Mouse (Mus musculus): Measurements from ENCODE around the gene Gmeb2. TPM values are rescaled to one million over a fixed set of nuclear protein-coding genes. Genes with fewer than 3 reads are reported as not detected.
A peak's percentile ranks its signal among the peaks of the same experiment; 100 is the strongest.

Gmeb2 gene
- polyA plus RNA-seq, 1 experiment from 2014 or later, result 22.3 TPM

DNA sequence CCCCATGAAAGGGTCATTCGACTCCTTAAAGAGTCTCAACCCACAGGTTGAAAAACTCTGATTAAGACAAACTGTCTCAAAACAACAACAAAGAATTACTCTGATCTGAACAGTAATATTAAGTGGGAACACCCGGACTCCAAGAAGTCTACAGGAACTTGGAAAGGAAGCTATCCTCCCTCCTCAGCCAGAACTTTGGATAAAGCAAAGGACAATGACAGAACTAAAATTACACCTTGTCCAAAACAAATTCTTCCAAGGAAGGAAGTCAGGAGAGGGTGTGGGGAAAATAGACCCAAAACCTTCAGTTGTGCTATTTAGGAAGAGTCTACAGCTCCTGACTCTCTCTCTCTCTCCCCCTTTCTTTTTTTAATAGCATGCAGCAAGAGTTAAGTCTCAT is 15.7 kb downstream of the Gmeb2 start:
- 94% methylated on average over 2 of the region's 2 CpGs for WGBS
- Histone ChIP-seq H3K36me3 (replicated peaks) (peaks cover 57% of the 10 kb centered on the region), H3K27ac (no peak overlapping the region), H3K9ac (no peak overlapping the region), H3K9me3 (no peaks in the 10 kb centered on the region), H3K4me1 (no peaks in the 10 kb centered on the region), H3K27me3 (no peaks in the 10 kb centered on the region), H3K4me2 (no peak overlapping the region), H3K4me3 (replicated peaks) (no peak overlapping the region)
- no peak for ATAC-seq (ENCODE audit: low FRiP score)

DNA sequence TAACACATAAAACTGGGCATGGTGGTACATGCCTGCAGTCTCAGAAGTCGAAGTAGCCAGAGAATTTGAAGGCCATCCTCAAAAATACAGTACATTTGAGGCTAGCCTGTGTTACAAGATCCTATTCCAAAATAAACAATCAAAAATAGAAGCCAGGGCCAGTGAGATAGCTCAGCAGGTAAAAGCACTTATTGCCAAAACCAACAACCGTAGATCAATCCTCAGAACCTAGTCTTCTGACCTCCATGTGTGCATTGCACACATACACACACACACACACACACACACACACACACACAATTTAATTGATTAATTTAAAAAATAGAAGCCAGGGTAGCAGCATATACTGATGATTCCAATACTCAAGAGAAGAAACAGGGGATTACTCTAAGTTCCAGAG is 21.0 kb downstream of the Gmeb2 start:
- Histone ChIP-seq H3K4me2 (no peak overlapping the region), H3K27me3 (no peaks in the 10 kb centered on the region), H3K36me3 (replicated peaks) (peaks cover 65% of the 10 kb centered on the region), H3K4me1 (no peaks in the 10 kb centered on the region), H3K27ac (no peak overlapping the region), H3K9me3 (no peaks in the 10 kb centered on the region), H3K9ac (no peak overlapping the region), H3K4me3 (replicated peaks) (no peak overlapping the region)
- 96% methylated on average over 2 of the region's 2 CpGs for WGBS
- ATAC-seq (ENCODE audit: low FRiP score), result no peak

DNA sequence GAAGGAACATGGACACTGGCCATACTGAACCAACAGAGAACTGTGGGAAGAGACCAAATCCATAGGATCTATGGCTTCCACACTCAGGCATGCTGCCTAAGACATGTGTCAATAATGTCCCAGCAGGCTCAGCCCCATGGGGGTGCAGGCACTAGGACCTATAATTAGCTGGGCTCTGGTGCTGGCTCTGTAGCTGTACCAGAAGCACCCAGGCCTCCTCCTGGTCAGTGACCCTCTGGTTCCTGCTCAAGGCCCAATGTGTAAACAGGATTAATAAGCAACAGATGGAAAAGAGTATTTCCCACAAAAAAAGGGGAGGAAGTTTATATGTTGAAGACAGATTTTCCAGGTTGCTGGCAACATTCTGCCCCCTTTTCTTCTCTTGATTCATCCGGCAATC is 34.6 kb downstream of the Gmeb2 start:
- no peak for ATAC-seq (ENCODE audit: low FRiP score)
- Histone ChIP-seq H3K9ac (no peak overlapping the region), H3K4me3 (replicated peaks) (no peak overlapping the region), H3K4me1 (no peaks in the 10 kb centered on the region), H3K4me2 (no peak overlapping the region), H3K27ac (no peak overlapping the region), H3K27me3 (no peaks in the 10 kb centered on the region), H3K9me3 (no peaks in the 10 kb centered on the region), H3K36me3 (replicated peaks) (peaks cover 67% of the 10 kb centered on the region)
- 61% methylated on average over 1 of the region's 1 CpGs for WGBS

DNA sequence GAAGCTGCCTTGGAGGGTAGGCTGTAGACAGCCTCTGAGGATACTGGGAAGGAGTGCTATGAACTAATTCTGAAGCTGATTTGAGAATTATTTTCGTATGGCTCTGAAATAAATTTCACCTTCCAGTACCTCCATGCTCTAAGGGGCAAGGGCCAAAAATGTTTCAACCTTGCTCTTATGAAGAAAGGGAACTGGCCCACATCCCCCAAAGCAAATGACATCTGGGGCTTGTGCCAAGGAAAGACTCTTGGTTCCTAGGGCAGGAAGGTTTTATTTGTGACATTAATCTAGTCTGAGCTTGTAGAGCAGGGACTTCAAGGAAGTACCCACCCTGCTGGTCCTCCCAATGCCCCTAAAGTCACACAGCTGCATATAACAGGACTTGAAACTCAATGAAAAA is 36.0 kb downstream of the Gmeb2 start:
- ATAC-seq (ENCODE audit: low FRiP score), result no peak
- H3K36me3 ChIP-seq (replicated peaks), result peaks cover 55% of the 10 kb centered on the region
- H3K4me1 ChIP-seq, result no peaks in the 10 kb centered on the region
- no peaks in the 10 kb centered on the region for H3K27me3 ChIP-seq
- H3K4me3 ChIP-seq (replicated peaks), result no peak overlapping the region
- H3K27ac ChIP-seq, result no peak overlapping the region
- H3K9me3 ChIP-seq, result no peaks in the 10 kb centered on the region
- no peak overlapping the region for H3K9ac ChIP-seq
- H3K4me2 ChIP-seq, result no peak overlapping the region
- 80% methylated on average over 1 of the region's 1 CpGs for WGBS

DNA sequence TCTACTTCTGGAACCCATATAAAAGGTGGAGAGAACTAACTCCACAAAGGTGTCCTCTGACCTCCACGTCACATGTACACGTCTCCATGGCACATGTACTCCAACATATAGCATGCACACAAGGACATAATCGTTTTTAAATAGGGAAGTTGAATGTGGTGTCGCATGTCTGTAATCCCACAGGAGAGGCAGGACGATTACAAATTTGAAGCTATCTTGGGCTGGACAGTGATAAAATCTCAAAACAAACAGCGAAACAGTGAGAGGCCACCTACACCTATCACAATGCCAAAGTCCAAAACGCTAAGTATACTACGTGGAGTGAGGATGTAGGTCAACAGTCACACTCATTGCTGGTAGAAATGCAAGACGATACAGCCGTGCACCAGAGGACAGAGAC is 38.6 kb downstream of the Gmeb2 start:
- no peak overlapping the region for H3K9ac ChIP-seq
- no peak overlapping the region for H3K27ac ChIP-seq
- peaks cover 33% of the 10 kb centered on the region for H3K36me3 ChIP-seq (replicated peaks)
- no peak overlapping the region for H3K4me2 ChIP-seq
- WGBS, result 91% methylated on average over 10 of the region's 10 CpGs
- no peak for ATAC-seq (ENCODE audit: low FRiP score)
- no peaks in the 10 kb centered on the region for H3K9me3 ChIP-seq
- H3K4me3 ChIP-seq (replicated peaks), result no peak overlapping the region
- no peaks in the 10 kb centered on the region for H3K27me3 ChIP-seq
- H3K4me1 ChIP-seq, result no peaks in the 10 kb centered on the region

DNA sequence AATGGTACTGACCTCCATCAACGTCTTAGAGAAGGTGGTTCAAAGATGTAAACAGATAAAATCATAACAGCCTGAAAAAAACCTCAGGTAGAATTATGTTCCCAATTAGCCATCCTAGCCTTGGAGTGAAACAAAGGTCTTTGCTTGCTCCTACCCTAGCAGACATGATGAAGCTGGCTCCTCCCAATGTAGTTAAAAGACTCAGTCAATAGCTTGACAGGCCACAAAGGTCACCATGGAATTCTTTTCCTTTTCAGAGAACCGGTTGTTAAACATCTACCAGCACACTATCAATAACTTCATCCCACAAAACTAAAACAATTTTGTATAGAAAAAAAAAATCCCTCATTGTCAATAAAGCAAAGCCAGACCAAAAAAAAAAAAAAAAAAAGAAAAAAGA is 42.8 kb downstream of the Gmeb2 start:
- WGBS, result 19% methylated on average over 2 of the region's 2 CpGs
- no peak overlapping the region for H3K27ac ChIP-seq
- no peak overlapping the region for H3K4me2 ChIP-seq

DNA sequence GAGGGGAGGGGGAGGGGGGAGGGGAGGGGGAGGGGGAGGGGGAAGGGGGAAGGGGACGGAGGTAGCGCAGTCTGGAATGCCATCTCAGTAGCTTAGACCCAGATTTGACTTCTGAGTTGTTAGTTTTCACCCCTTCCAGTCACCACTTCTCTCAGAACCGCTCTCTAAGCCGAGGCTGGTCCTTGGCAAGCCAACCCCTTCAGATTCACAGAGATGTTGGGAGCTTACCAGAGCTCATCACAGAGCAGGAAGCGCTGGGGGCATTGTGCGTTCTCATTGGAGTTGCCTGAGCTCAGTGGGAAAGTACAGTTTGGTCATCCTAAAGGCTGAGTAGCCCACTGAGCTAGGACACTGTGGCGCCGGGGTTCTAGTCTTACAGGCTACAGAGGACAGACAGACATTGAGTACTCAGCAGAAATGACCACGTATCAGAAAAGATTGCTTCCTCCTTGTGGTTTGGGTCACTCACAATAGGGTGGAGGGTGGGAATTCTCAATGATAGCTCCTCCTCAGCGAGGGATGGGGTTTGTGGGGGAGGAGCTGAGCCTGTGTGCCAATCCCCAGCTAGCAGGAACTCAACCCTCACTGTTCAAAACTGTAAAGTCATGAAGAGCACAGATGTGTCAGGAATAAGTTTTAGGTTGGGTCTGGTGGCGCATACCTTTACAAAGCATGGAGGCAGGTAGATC is 44.0 kb downstream of the Gmeb2 start:
- WGBS, result 36% methylated on average over 11 of the region's 11 CpGs
- ATAC-seq (ENCODE audit: low FRiP score), result no peak
- H3K4me3 ChIP-seq (replicated peaks), result no peak overlapping the region
- H3K4me2 ChIP-seq, result no peak overlapping the region
- no peak overlapping the region for H3K27ac ChIP-seq
- H3K27me3 ChIP-seq, result 0 out of 2 replicates have a peak, but pooled peaks cover 4% of the 10 kb centered on the region
- no peak overlapping the region for H3K9ac ChIP-seq
- no peaks in the 10 kb centered on the region for H3K9me3 ChIP-seq
- H3K4me1 ChIP-seq, result 0 out of 2 replicates have a peak, but pooled peaks cover 4% of the 10 kb centered on the region
- no peaks in the 10 kb centered on the region for H3K36me3 ChIP-seq (replicated peaks)

More for the DNA sequence above, 42.8 kb downstream of the Gmeb2 start:
- ATAC-seq (ENCODE audit: low FRiP score), result no peak
- H3K4me1 ChIP-seq, result 0 out of 2 replicates have a peak, but pooled peaks cover 4% of the 10 kb centered on the region
- H3K9ac ChIP-seq, result no peak overlapping the region
- no peaks in the 10 kb centered on the region for H3K36me3 ChIP-seq (replicated peaks)
- H3K4me3 ChIP-seq (replicated peaks), result no peak overlapping the region
- no peaks in the 10 kb centered on the region for H3K9me3 ChIP-seq
- 0 out of 2 replicates have a peak, but pooled peaks cover 4% of the 10 kb centered on the region for H3K27me3 ChIP-seq

DNA sequence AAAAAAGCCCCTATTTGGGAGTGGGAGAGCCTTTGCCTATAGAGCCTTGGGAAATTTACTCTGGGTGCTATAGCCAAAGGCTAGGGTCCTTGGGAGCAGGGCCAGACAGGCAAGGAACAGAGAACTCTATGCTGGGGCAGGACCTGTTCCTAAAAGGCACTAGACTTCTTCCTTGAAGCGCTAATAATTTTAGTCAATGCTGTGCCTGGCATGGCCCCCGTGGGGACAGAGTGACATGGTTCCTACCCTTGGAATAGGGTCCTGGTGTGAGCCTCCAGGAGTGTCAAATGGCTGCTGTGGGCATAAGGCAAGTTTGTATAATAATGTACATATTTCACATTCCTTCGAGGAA is 45.5 kb downstream of the Gmeb2 start:
- no peak for ATAC-seq (ENCODE audit: low FRiP score)
- H3K4me3 ChIP-seq (replicated peaks), result no peak overlapping the region
- no peak overlapping the region for H3K9ac ChIP-seq
- 78% methylated on average over 3 of the region's 3 CpGs for WGBS
- H3K4me2 ChIP-seq, result no peak overlapping the region; the same call in 1 of the 2 replicates
- H3K27ac ChIP-seq, result no peak overlapping the region
- 0 out of 2 replicates have a peak, but pooled peaks cover 4% of the 10 kb centered on the region for H3K4me1 ChIP-seq
- 0 out of 2 replicates have a peak, but pooled peaks cover 4% of the 10 kb centered on the region for H3K27me3 ChIP-seq
- H3K9me3 ChIP-seq, result no peaks in the 10 kb centered on the region
- no peaks in the 10 kb centered on the region for H3K36me3 ChIP-seq (replicated peaks)

DNA sequence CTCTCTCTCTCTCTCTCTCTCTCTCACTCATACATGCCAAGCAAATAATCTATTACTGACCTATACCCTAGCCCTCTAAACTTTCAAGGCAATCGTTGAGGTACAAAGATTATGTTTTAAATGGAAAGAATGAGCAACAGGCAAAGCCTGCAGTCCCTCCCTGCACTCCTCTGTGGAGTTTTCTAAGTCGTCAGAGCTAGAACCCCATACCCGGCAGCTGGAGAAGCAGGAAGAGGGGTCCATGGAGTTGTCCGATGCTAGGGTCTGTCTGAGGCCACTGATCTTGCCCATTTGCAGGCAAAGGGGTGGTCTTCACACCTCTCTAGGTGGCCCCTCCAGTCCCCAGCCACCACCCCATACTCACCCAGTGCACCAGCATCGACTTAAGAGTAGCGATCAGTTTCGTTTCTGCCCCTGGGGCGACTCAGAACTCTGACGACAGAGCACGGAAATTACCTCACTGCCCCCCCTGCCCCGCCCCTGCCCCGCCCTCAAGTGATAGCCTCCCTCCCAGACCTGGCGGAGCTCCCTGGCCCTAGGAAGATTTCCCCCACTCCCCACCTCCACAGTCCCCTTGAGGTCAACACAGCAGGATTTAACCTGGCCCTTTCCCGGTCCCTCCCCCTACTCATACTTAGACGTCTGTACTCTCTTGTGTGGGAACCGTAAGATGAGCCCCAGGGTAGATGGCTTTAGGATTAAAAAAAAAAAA is 46.1 kb downstream of the Gmeb2 start, which contains the start of gene Helz2:
Gene Helz2 (minus strand): TSS at position 426 of the 712 bp plus-strand sequence.
- no peak for ATAC-seq (ENCODE audit: low FRiP score)
- 15% methylated on average over 16 of the region's 16 CpGs for whole genome bisulfite sequencing
- peak within 1 kb of the TSS; percentile 49 for H3K4me2 ChIP-seq

DNA sequence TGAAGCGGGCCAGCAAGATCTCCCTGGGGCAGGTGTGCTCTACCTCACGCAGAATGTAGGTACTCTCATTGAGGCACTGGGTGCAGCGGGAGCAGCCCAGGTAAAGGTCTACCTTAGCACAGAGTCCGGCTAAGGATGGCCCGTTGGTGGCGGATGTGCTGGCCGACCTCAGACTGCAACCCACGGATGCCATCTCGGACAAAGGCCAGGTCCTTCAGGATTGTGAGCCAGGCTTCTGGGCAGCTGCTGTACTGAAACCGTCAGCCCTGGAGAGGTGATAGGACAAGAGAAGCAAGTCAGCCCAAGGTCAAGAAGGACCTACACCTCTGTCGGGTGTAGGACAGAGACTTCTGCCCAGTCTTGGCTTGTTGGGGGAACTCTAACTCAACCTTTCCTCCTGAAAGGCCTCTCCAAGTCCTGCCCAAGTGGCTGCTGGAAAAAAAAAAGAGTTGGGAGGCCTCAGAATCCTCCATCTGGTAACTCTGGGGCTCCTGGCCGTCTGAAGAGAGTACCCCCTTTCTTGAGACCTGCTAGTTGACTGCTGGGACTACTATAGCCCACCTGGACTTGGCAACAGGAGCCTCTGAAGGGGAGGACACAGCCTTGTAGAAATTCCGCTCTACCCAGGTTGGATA is 46.9 kb downstream of the Gmeb2 start:
- Histone ChIP-seq H3K4me3 (replicated peaks) (no peak overlapping the region), H3K9ac (no peak overlapping the region), H3K4me1 (0 out of 2 replicates have a peak, but pooled peaks cover 4% of the 10 kb centered on the region), H3K4me2 (no peak overlapping the region), H3K27me3 (0 out of 2 replicates have a peak, but pooled peaks cover 4% of the 10 kb centered on the region), H3K27ac (no peak overlapping the region), H3K9me3 (no peaks in the 10 kb centered on the region), H3K36me3 (replicated peaks) (no peaks in the 10 kb centered on the region)
- 92% methylated on average over 13 of the region's 13 CpGs for WGBS
- no peak for ATAC-seq (ENCODE audit: low FRiP score)

More for the DNA sequence above, 46.1 kb downstream of the Gmeb2 start, which contains the start of gene Helz2:
- Histone ChIP-seq H3K9me3 (no peaks in the 10 kb centered on the region), H3K27me3 (0 out of 2 replicates have a peak, but pooled peaks cover 4% of the 10 kb centered on the region), H3K4me3 (replicated peaks) (peak within 1 kb of the TSS; percentile 29), H3K27ac (no peak within 1 kb of the TSS), H3K4me1 (0 out of 2 replicates have a peak, but pooled peaks cover 4% of the 10 kb centered on the region), H3K36me3 (replicated peaks) (no peaks in the 10 kb centered on the region), H3K9ac (peak within 1 kb of the TSS; percentile 26; the same call in 1 of the 2 replicates)

DNA sequence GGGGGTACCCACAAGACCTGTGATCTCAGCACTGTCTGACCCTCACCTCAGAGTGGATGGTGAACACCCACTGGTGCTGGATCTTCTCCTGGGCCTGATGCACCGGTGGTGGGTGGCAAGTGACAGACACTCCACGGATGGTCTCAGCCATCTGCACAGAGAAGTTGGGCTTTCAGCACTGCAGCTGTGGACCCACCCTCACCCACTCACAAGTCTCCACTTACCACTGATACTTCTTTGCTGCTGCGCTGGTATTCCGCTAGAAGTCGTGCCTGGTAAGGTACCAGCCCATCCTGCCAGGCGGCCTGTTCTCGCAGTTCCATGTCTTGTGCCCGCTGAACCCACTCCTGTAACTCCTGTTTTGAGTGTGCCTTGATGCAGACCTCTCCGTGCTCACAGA is 48.6 kb downstream of the Gmeb2 start:
- Histone ChIP-seq H3K4me3 (replicated peaks) (no peak overlapping the region), H3K27me3 (0 out of 2 replicates have a peak, but pooled peaks cover 4% of the 10 kb centered on the region), H3K4me1 (0 out of 2 replicates have a peak, but pooled peaks cover 4% of the 10 kb centered on the region), H3K9ac (no peak overlapping the region), H3K27ac (no peak overlapping the region), H3K36me3 (replicated peaks) (no peaks in the 10 kb centered on the region), H3K9me3 (no peaks in the 10 kb centered on the region), H3K4me2 (no peak overlapping the region)
- ATAC-seq (ENCODE audit: low FRiP score), result no peak
- WGBS, result 89% methylated on average over 9 of the region's 9 CpGs

DNA sequence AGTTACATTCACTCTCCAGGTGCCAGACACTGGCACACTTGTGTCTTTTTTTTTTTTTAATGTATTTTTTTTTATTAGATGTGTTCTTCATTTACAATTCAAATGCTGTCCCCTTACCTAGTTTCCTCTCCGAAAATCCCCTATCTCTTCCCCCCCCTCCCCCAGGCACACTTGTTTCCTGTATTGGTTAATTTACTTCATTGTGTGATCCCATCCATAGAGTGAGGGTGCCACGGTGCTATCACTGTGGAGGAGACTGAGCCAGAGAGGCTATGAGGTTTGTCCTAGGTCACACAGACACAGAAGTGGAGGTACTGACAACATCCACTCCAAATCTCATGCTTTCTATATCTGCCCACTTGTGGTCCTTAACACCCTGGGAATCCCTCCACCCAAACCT is 49.0 kb downstream of the Gmeb2 start:
- Histone ChIP-seq H3K4me3 (replicated peaks) (no peak overlapping the region), H3K9ac (no peak overlapping the region), H3K27me3 (0 out of 2 replicates have a peak, but pooled peaks cover 4% of the 10 kb centered on the region), H3K27ac (no peak overlapping the region), H3K4me2 (no peak overlapping the region), H3K9me3 (no peaks in the 10 kb centered on the region), H3K4me1 (0 out of 2 replicates have a peak, but pooled peaks cover 4% of the 10 kb centered on the region), H3K36me3 (replicated peaks) (no peaks in the 10 kb centered on the region)
- no peak for ATAC-seq (ENCODE audit: low FRiP score)
- WGBS, result 78% methylated on average over 2 of the region's 2 CpGs
